Mouse (Mus musculus): ENCODE results near the gene Rab24.

GRCm38 (mm10) chr13:55328641-55329040 lies 6.9 kb upstream of the Rab24 start:
- TF ChIP-seq CTCF (IDR thresholded peaks at IDR 0.05) (no peak), EP300 (IDR thresholded peaks at IDR 0.05) (no peak)

Data from lung, postnatal 0 days (tissue).